Mouse (Mus musculus) liver, embryonic 15.5 days (tissue): ENCODE results near the gene 1700092M07Rik. TPM values are rescaled to one million over a fixed set of nuclear protein-coding genes. Genes with fewer than 3 reads are reported as not detected.

Source experiments
- ATAC-seq: fragments of 200-750 bp; cut with Nextera tagmentation; 2 replicates; pipeline ENCODE4 v1.8.0; 2017; ENCODE audit warnings: moderate number of reproducible peaks, mild to moderate bottlenecking, moderate library complexity; ENCODE audit not compliant: insufficient read depth
- H3K27ac ChIP-seq: fragments of 300-500 bp; sonication (generic); replicated peaks from 2 replicates; pipeline ENCODE4 v1.5.1; 2015; ENCODE audit warnings: mild to moderate bottlenecking, inconsistent platforms
- H3K27me3 ChIP-seq: fragments of 300-500 bp; sonication (generic); 2 replicates; pipeline ENCODE4 v1.6.1; 2015; ENCODE audit warnings: mild to moderate bottlenecking, inconsistent platforms
- H3K36me3 ChIP-seq: fragments of 300-500 bp; sonication (generic); replicated peaks from 2 replicates; pipeline ENCODE4 v1.6.1; 2015; ENCODE audit warnings: moderate library complexity, mild to moderate bottlenecking, inconsistent platforms
- H3K4me1 ChIP-seq: fragments of 300-500 bp; sonication (generic); replicated peaks from 2 replicates; pipeline ENCODE4 v1.6.1; 2015; ENCODE audit warnings: inconsistent platforms
- H3K4me2 ChIP-seq: fragments of 300-500 bp; sonication (generic); 2 replicates; pipeline ENCODE4 v1.6.1; 2015; ENCODE audit warnings: moderate library complexity, mild to moderate bottlenecking, inconsistent platforms
- H3K4me3 ChIP-seq: fragments of 300-500 bp; sonication (generic); replicated peaks from 2 replicates; pipeline ENCODE4 v1.5.1; 2015; ENCODE audit warnings: mild to moderate bottlenecking, inconsistent platforms
- H3K9ac ChIP-seq: fragments of 300-500 bp; sonication (generic); 2 replicates; pipeline ENCODE4 v1.6.1; 2015; ENCODE audit warnings: moderate library complexity, mild to moderate bottlenecking, inconsistent platforms
- H3K9me3 ChIP-seq: fragments of 300-500 bp; sonication (generic); replicated peaks from 2 replicates; pipeline ENCODE4 v1.6.1; 2016; ENCODE audit warnings: inconsistent platforms
- WGBS: fragments of 180-500 bp; shearing (Covaris S2); methylation state at CpG from one replicate; pipeline ENCODE4 v1.1.7; 2015; ENCODE audit warnings: mixed read lengths; ENCODE audit not compliant: insufficient replicate concordance; 5-methylcytosine and 5-hydroxymethylcytosine counted together
- polyA plus RNA-seq: library from polyadenylated mRNA; unstranded; fragments of >200 nt; fragmentation: Nextera tagmentation; extraction: Ambion mirVana; gene quantifications from 2 replicates; pipeline ENCODE4 v1.2.1, GENCODE M21; 2015

The 1700092M07Rik gene
- polyA plus RNA-seq, 1 experiment from 2014 or later = 0.62 TPM

GRCm38 (mm10) chr19:8747368-8747767 lies 6.8 kb downstream of the 1700092M07Rik start:
- H3K27me3 ChIP-seq = no peaks in the 10 kb centered on the region
- no peaks in the 10 kb centered on the region for H3K9me3 ChIP-seq
- H3K36me3 ChIP-seq = peaks cover 93% of the 10 kb centered on the region
- H3K27ac ChIP-seq = no peak overlapping the region
- no peak overlapping the region for H3K9ac ChIP-seq
- H3K4me3 ChIP-seq = no peak overlapping the region
- no peak for ATAC-seq
- WGBS = 65% methylated on average over 2 of the region's 2 CpGs
- no peak overlapping the region for H3K4me2 ChIP-seq
- H3K4me1 ChIP-seq = peaks cover 13% of the 10 kb centered on the region

GRCm38 (mm10) chr19:8755652-8756051 lies 15.1 kb downstream of the 1700092M07Rik start:
- 23% methylated on average over 3 of the region's 3 CpGs for WGBS
- no peak for ATAC-seq
- Histone ChIP-seq H3K4me2 (peak overlapping the region; percentile 81), H3K9me3 (no peaks in the 10 kb centered on the region), H3K4me3 (peak overlapping the region; percentile 80), H3K36me3 (peaks cover 54% of the 10 kb centered on the region), H3K27me3 (no peaks in the 10 kb centered on the region), H3K27ac (peak overlapping the region; percentile 91; the same call in 1 of the 2 replicates), H3K4me1 (peaks cover 38% of the 10 kb centered on the region), H3K9ac (no peak overlapping the region)

- Histone ChIP-seq H3K27me3 (no peaks in the 10 kb centered on the region), H3K27ac (peak within 1 kb of the TSS; percentile 91), H3K4me2 (peak within 1 kb of the TSS; percentile 81), H3K4me3 (peak within 1 kb of the TSS; percentile 80), H3K4me1 (peaks cover 38% of the 10 kb centered on the region), H3K9me3 (no peaks in the 10 kb centered on the region), H3K9ac (peak within 1 kb of the TSS; percentile 96), H3K36me3 (peaks cover 51% of the 10 kb centered on the region)
- WGBS = under 1% methylated on average over 75 of the region's 75 CpGs
- peak; percentile 92 for ATAC-seq
Observed at GRCm38 (mm10) chr19:8756635-8757387, 16.3 kb downstream of the 1700092M07Rik start, which contains the start of gene Nxf1. TSS of gene Nxf1 (plus strand) at chr19:8757073.

GRCm38 (mm10) chr19:8757471-8757998 lies 17.0 kb downstream of the 1700092M07Rik start:
- 2% methylated on average over 14 of the region's 14 CpGs for WGBS
- H3K36me3 ChIP-seq = peaks cover 51% of the 10 kb centered on the region
- ATAC-seq = no peak
- H3K4me3 ChIP-seq = peak overlapping the region; percentile 80
- H3K27ac ChIP-seq = peak overlapping the region; percentile 91
- H3K27me3 ChIP-seq = no peaks in the 10 kb centered on the region
- H3K9ac ChIP-seq = peak overlapping the region; percentile 96
- H3K9me3 ChIP-seq = no peaks in the 10 kb centered on the region
- peaks cover 38% of the 10 kb centered on the region for H3K4me1 ChIP-seq
- peak overlapping the region; percentile 81 for H3K4me2 ChIP-seq

- Histone ChIP-seq H3K9me3 (no peaks in the 10 kb centered on the region), H3K4me1 (peaks cover 38% of the 10 kb centered on the region), H3K36me3 (peaks cover 52% of the 10 kb centered on the region), H3K4me3 (peak overlapping the region; percentile 80), H3K27me3 (no peaks in the 10 kb centered on the region), H3K9ac (peak overlapping the region; percentile 96; the same call in 1 of the 2 replicates), H3K4me2 (peak overlapping the region; percentile 81), H3K27ac (0 out of 2 replicates have a peak overlapping the region, but pooled peaks have one; percentile 21)
- ATAC-seq = no peak
- 22% methylated on average over 2 of the region's 2 CpGs for WGBS
Observed at GRCm38 (mm10) chr19:8758899-8759298, 18.4 kb downstream of the 1700092M07Rik start.

- Histone ChIP-seq H3K9me3 (no peaks in the 10 kb centered on the region), H3K27me3 (no peaks in the 10 kb centered on the region), H3K4me2 (no peak overlapping the region), H3K36me3 (peaks cover 54% of the 10 kb centered on the region), H3K4me3 (no peak overlapping the region), H3K27ac (no peak overlapping the region), H3K9ac (no peak overlapping the region), H3K4me1 (peaks cover 29% of the 10 kb centered on the region)
- no peak for ATAC-seq
- 84% methylated on average over 2 of the region's 2 CpGs for WGBS
Observed at GRCm38 (mm10) chr19:8760757-8761156, 20.2 kb downstream of the 1700092M07Rik start.

- H3K9me3 ChIP-seq = no peaks in the 10 kb centered on the region
- no peak overlapping the region for H3K27ac ChIP-seq
- WGBS = 74% methylated on average over 4 of the region's 4 CpGs
- ATAC-seq = no peak
- H3K4me1 ChIP-seq = peaks cover 17% of the 10 kb centered on the region
- no peak overlapping the region for H3K4me2 ChIP-seq
- no peak overlapping the region for H3K4me3 ChIP-seq
- no peaks in the 10 kb centered on the region for H3K27me3 ChIP-seq
- peaks cover 79% of the 10 kb centered on the region for H3K36me3 ChIP-seq
- no peak overlapping the region for H3K9ac ChIP-seq
Observed at GRCm38 (mm10) chr19:8763276-8763675, 22.8 kb downstream of the 1700092M07Rik start.

GRCm38 (mm10) chr19:8765562-8765961 lies 25.0 kb downstream of the 1700092M07Rik start:
- Histone ChIP-seq H3K27me3 (no peaks in the 10 kb centered on the region), H3K4me3 (no peak overlapping the region), H3K27ac (no peak overlapping the region), H3K4me2 (no peak overlapping the region), H3K36me3 (peaks cover 96% of the 10 kb centered on the region), H3K9ac (no peak overlapping the region), H3K9me3 (no peaks in the 10 kb centered on the region), H3K4me1 (peaks cover 6% of the 10 kb centered on the region)
- 87% methylated on average over 9 of the region's 9 CpGs for WGBS
- ATAC-seq = no peak

GRCm38 (mm10) chr19:8770567-8771270 lies 30.2 kb downstream of the 1700092M07Rik start, which contains the start of gene Tmem223:
TSS of gene Tmem223 (plus strand) at chr19:8770996.
- ATAC-seq = no peak
- H3K9me3 ChIP-seq = no peaks in the 10 kb centered on the region
- WGBS = 13% methylated on average over 29 of the region's 29 CpGs
- H3K36me3 ChIP-seq = peaks cover 69% of the 10 kb centered on the region
- peaks cover 41% of the 10 kb centered on the region for H3K4me1 ChIP-seq
- H3K27me3 ChIP-seq = no peaks in the 10 kb centered on the region
- H3K27ac ChIP-seq = peak within 1 kb of the TSS; percentile 85
- peak within 1 kb of the TSS; percentile 81 for H3K9ac ChIP-seq
- peak within 1 kb of the TSS; percentile 92 for H3K4me2 ChIP-seq
- H3K4me3 ChIP-seq = peak within 1 kb of the TSS; percentile 80

GRCm38 (mm10) chr19:8772996-8773395 lies 32.5 kb downstream of the 1700092M07Rik start:
- peak; percentile 52 for ATAC-seq
- 22% methylated on average over 5 of the region's 5 CpGs for WGBS

GRCm38 (mm10) chr19:8773409-8773808 lies 32.9 kb downstream of the 1700092M07Rik start:
- H3K9me3 ChIP-seq = no peaks in the 10 kb centered on the region
- ATAC-seq = no peak
- H3K4me3 ChIP-seq = peak overlapping the region; percentile 88
- peaks cover 48% of the 10 kb centered on the region for H3K36me3 ChIP-seq
- peak overlapping the region; percentile 99 for H3K27ac ChIP-seq
- peaks cover 51% of the 10 kb centered on the region for H3K4me1 ChIP-seq
- 24% methylated on average over 6 of the region's 6 CpGs for WGBS
- H3K4me2 ChIP-seq = peak overlapping the region; percentile 92
- H3K27me3 ChIP-seq = no peaks in the 10 kb centered on the region
- peak overlapping the region; percentile 97 for H3K9ac ChIP-seq

More at GRCm38 (mm10) chr19:8772996-8773395, 32.5 kb downstream of the 1700092M07Rik start:
- no peaks in the 10 kb centered on the region for H3K27me3 ChIP-seq
- peak overlapping the region; percentile 99 for H3K27ac ChIP-seq
- peak overlapping the region; percentile 88 for H3K4me3 ChIP-seq
- H3K4me1 ChIP-seq = peaks cover 51% of the 10 kb centered on the region
- H3K9ac ChIP-seq = peak overlapping the region; percentile 97
- peaks cover 48% of the 10 kb centered on the region for H3K36me3 ChIP-seq
- H3K9me3 ChIP-seq = no peaks in the 10 kb centered on the region
- H3K4me2 ChIP-seq = peak overlapping the region; percentile 92
